Mouse (Mus musculus): ENCODE measurements at regions not wholly inside any gene's neighbourhood (a gene's known extent, or its start where the extent isn't known, plus 50 kb on each side); places are given as distances from the start of the nearest gene placed in this dataset.

- no peak for DNase-seq
Measured at GRCm38 (mm10) chr5:133175636-133176035, 632.5 kb upstream of the Auts2 start.

- peak; percentile 62 for DNase-seq
Measured at GRCm38 (mm10) chr5:133173155-133173723, 630.1 kb upstream of the Auts2 start.

GRCm38 (mm10) chr5:133172686-133173085, 629.5 kb upstream of the Auts2 start:
- DNase-seq: no peak

GRCm38 (mm10) chr5:133171266-133171665, 628.1 kb upstream of the Auts2 start:
- no peak for DNase-seq

GRCm38 (mm10) chr5:133167576-133167975, 624.4 kb upstream of the Auts2 start:
- DNase-seq: no peak

- DNase-seq: no peak
Measured at GRCm38 (mm10) chr5:133167001-133167461, 623.9 kb upstream of the Auts2 start.

GRCm38 (mm10) chr5:133156115-133156857, 613.1 kb upstream of the Auts2 start:
- DNase-seq: no peak

GRCm38 (mm10) chr5:133145996-133146395, 602.9 kb upstream of the Auts2 start:
- DNase-seq: no peak

GRCm38 (mm10) chr5:133143679-133144078, 600.5 kb upstream of the Auts2 start:
- no peak for DNase-seq

- no peak for DNase-seq
Measured at GRCm38 (mm10) chr5:133142401-133143115, 599.4 kb upstream of the Auts2 start.

GRCm38 (mm10) chr5:133131042-133131441, 587.9 kb upstream of the Auts2 start:
- no peak for DNase-seq

GRCm38 (mm10) chr5:133130316-133130715, 587.2 kb upstream of the Auts2 start:
- no peak for DNase-seq

- DNase-seq: no peak
Measured at GRCm38 (mm10) chr5:133124223-133124622, 581.1 kb upstream of the Auts2 start.

GRCm38 (mm10) chr5:133113946-133114345, 570.8 kb upstream of the Auts2 start:
- DNase-seq: no peak

GRCm38 (mm10) chr5:133113183-133113582, 570.0 kb upstream of the Auts2 start:
- no peak for DNase-seq

GRCm38 (mm10) chr5:133106691-133107354, 563.7 kb upstream of the Auts2 start:
- no peak for DNase-seq

- no peak for DNase-seq
Measured at GRCm38 (mm10) chr5:133096340-133096739, 553.2 kb upstream of the Auts2 start.

GRCm38 (mm10) chr5:133084859-133085258, 541.7 kb upstream of the Auts2 start:
- DNase-seq: no peak

GRCm38 (mm10) chr5:133080751-133081150, 537.6 kb upstream of the Auts2 start:
- DNase-seq: no peak

- no peak for DNase-seq
Measured at GRCm38 (mm10) chr5:133078916-133079315, 535.8 kb upstream of the Auts2 start.

- no peak for DNase-seq
Measured at GRCm38 (mm10) chr5:133078390-133078789, 535.2 kb upstream of the Auts2 start.

- DNase-seq: peak; percentile 2
Measured at GRCm38 (mm10) chr5:133073317-133073716, 530.2 kb upstream of the Auts2 start.

- no peak for DNase-seq
Measured at GRCm38 (mm10) chr5:133070141-133070540, 527.0 kb upstream of the Auts2 start.

All from kidney, adult 11 months (tissue).